Mouse (Mus musculus) erythroblast, embryonic 14.5 days (primary cell): ENCODE measurements around the gene Sema3d. TPM values are rescaled to one million over a fixed set of nuclear protein-coding genes. Genes with fewer than 3 reads are reported as not detected.

Experiments used
- H3K27me3 ChIP-seq: 2 replicates; pipeline ENCODE4 v1.6.1; 2012; ENCODE audit warnings: inconsistent platforms; ENCODE audit not compliant: control insufficient read depth
- H3K36me3 ChIP-seq: 2 replicates; pipeline ENCODE4 v1.6.1; 2012; ENCODE audit warnings: mild to moderate bottlenecking, inconsistent platforms; ENCODE audit not compliant: control insufficient read depth
- H3K4me1 ChIP-seq: 2 replicates; pipeline ENCODE4 v1.6.1; 2012; ENCODE audit warnings: inconsistent platforms; ENCODE audit not compliant: control insufficient read depth
- H3K4me3 ChIP-seq: replicated peaks from 2 replicates; pipeline ENCODE3; 2012; ENCODE audit warnings: moderate library complexity, mild to moderate bottlenecking, inconsistent platforms
- H3K9me3 ChIP-seq: 2 replicates; pipeline ENCODE4 v1.6.1; 2012; ENCODE audit warnings: low read length, inconsistent platforms, mixed read lengths; ENCODE audit not compliant: control insufficient read depth
- GATA1 ChIP-seq: IDR thresholded peaks from 2 replicates; pipeline ENCODE4 v1.6.1; 2012; ENCODE audit warnings: low read length, inconsistent platforms, mixed read lengths
- TAL1 ChIP-seq: IDR thresholded peaks from 3 replicates; pipeline ENCODE4 v1.6.1; 2012; ENCODE audit warnings: low read length, inconsistent platforms, mixed read lengths
- polyA plus RNA-seq: library from polyadenylated mRNA; stranded (reverse); fragments of >175 nt; gene quantifications from 2 replicates; pipeline ENCODE4 v1.2.3, GENCODE M21; 2012

Gene Sema3d
- polyA plus RNA-seq, 1 experiment: not detected

DNA sequence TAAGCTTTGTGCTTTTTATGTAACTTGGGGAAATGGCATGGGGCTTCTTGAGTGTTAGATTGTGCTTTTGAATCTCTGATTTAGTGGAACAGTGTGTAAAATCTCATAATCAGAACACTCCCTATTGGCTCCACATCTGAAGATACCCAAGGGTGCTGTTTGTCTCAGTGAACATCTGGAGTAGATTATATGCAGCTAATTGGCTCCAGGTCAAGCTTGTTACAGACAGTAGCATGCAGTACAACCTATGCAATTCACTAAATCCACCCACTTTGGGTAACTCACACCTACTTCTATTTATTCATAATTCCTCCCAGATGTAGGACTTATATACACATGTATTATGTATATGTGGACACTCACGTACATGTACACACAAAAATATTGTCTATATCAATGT, 58.6 kb downstream of the Sema3d start:
- no peaks in the 10 kb centered on the region for H3K27me3 ChIP-seq
- H3K36me3 ChIP-seq: no peaks in the 10 kb centered on the region
- H3K4me3 ChIP-seq: no peak overlapping the region
- no peaks in the 10 kb centered on the region for H3K4me1 ChIP-seq
- H3K9me3 ChIP-seq: no peaks in the 10 kb centered on the region
- TF ChIP-seq GATA1 (no peak), TAL1 (no peak)

DNA sequence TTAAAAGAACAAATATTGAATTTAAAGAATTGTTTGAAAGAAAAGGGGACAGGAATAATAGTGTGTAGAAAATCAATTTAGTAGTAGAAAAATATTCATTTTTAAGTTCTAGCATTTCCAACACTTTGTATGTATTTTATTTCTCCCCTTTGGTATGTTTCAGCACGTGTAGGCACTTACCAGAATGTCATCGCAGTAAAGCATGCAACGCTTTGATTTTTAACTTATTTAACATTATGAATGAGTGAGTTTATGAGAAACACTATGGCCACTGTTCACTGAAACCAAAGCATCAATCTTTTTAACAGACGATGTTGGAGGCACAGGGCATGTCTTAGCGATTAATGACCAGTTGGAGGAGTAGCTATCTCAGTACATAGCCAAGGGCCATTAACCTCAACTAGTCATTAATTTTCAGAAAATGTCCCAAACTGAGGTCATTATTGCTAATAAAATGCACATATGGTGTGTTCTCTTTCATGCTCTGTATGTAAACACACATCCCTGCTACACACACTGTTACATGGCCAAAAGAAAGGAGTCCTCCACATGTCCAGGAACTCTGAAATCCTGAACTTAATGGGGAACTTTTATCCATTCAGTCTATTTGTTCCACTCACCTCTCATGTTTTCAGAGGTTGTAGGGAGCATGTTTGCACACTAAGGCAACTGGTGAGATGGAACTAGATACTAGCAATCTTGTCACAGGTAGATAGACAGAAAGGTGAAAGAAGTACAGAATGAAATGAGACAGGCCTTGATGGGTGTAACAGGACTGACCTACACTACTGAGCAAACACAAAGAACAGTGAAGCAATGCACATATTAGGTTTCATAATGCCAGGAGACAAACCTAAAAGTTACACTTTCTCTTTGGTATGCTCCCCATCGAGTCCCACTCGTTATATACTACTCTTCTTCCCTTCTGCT, 59.3 kb downstream of the Sema3d start:
- no peaks in the 10 kb centered on the region for H3K27me3 ChIP-seq
- TF ChIP-seq TAL1: no peak
- TF ChIP-seq GATA1: no peak
- H3K4me3 ChIP-seq: no peak overlapping the region
- no peaks in the 10 kb centered on the region for H3K4me1 ChIP-seq
- H3K36me3 ChIP-seq: no peaks in the 10 kb centered on the region
- H3K9me3 ChIP-seq: no peaks in the 10 kb centered on the region

DNA sequence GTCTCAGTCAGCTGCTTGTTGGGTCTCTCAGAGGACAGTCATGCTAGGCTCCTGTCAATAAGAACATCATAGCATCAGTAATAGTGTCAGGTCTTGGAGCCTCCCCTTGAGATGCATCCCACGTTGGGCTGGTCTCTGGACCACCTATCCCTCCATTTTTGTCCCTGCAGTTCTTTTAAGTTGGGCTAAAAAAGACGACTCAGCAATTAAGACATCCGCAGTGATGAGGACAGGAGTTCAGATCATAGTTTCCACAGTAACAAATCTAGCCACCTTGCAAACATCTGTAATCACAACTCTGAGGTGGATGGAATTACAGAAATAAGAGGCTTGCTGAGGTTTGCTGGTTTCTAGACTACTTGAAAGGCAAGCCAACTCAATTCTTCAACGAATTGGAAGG, 67.9 kb downstream of the Sema3d start:
- no peaks in the 10 kb centered on the region for H3K4me1 ChIP-seq
- H3K9me3 ChIP-seq: no peaks in the 10 kb centered on the region
- no peaks in the 10 kb centered on the region for H3K36me3 ChIP-seq
- TF ChIP-seq GATA1: no peak
- no peak for TF ChIP-seq TAL1
- H3K4me3 ChIP-seq: no peak overlapping the region
- no peaks in the 10 kb centered on the region for H3K27me3 ChIP-seq

DNA sequence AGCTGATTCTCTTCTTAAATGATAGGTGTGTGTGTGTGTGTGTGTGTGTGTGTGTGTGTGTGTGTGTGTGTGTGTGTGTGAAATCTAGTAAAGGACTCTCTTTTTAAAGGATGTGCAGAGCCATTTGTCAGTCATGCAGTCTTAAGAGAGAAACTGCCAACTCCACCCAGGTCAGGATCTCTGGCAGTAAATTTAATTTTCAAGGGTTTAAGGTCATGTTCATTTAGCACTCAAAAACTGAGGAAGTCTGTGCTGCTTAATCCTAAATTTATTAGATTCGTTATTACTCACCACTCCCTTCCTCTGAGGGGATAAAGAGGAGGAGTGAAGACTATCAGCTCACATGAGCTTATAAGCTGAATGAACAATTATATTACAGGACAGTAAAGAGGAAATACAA, 71.8 kb downstream of the Sema3d start:
- H3K4me3 ChIP-seq: no peak overlapping the region
- TF ChIP-seq GATA1 (no peak), TAL1 (no peak)

DNA sequence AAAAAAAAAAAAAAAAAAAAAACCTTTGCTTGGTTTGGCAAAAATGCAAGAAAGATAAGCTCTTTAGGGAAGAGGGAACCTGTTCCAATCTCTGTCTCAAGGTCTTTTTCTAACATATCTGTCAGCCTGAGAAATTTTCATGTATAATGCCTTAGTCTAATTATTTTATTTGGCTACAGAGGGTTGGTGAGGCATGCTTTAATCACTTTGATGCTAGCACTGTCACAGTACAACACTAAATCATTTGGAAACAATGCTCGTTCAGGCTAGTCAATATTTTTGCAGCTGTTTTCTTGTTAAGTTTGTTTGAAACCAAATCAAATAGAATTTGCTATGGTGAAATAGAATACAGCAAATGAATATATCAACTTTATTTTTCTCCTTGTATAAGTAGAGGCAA, 74.3 kb downstream of the Sema3d start:
- Histone ChIP-seq H3K9me3 (no peaks in the 10 kb centered on the region), H3K4me1 (no peaks in the 10 kb centered on the region), H3K27me3 (no peaks in the 10 kb centered on the region), H3K4me3 (no peak overlapping the region), H3K36me3 (no peaks in the 10 kb centered on the region)
- TF ChIP-seq TAL1 (no peak), GATA1 (no peak)

More for the DNA sequence above, 71.8 kb downstream of the Sema3d start:
- Histone ChIP-seq H3K4me1 (no peaks in the 10 kb centered on the region), H3K36me3 (no peaks in the 10 kb centered on the region), H3K9me3 (no peaks in the 10 kb centered on the region), H3K27me3 (no peaks in the 10 kb centered on the region)

DNA sequence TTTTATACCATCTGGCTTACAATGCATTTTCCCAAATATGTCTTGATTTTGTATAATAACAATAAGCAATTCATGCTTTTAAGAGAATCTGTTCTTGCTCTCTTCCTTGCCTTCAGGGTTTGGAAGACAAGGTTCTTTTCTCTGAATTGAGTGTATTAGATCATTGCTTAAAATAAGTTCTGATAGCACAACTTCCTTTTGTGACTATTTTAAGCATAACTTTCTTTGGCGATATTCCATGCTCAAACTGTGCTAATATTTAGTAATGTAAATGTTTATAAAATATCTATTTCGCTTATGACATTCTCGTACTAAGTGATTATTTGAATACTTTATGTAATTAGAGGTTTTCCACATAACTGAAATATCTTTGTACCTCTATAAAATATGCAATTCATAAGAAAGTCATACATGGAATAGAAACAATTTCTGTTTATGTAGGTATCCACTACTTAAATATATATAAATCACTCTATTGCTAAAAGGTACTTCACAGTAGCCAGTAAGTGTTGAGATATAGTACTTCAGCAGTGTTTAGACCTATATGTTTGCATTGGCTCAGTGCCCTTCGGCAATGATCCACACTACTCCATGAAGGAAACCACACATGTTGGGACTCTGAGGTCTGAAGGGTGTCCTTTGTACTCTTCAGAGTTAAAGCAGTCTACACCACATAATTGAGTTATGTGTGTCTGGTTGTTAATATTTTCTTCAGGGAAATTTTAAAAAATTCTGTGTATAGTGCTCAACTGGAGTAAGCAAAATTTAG, 84.6 kb downstream of the Sema3d start:
- no peaks in the 10 kb centered on the region for H3K9me3 ChIP-seq
- TF ChIP-seq TAL1 (no peak), GATA1 (no peak)

DNA sequence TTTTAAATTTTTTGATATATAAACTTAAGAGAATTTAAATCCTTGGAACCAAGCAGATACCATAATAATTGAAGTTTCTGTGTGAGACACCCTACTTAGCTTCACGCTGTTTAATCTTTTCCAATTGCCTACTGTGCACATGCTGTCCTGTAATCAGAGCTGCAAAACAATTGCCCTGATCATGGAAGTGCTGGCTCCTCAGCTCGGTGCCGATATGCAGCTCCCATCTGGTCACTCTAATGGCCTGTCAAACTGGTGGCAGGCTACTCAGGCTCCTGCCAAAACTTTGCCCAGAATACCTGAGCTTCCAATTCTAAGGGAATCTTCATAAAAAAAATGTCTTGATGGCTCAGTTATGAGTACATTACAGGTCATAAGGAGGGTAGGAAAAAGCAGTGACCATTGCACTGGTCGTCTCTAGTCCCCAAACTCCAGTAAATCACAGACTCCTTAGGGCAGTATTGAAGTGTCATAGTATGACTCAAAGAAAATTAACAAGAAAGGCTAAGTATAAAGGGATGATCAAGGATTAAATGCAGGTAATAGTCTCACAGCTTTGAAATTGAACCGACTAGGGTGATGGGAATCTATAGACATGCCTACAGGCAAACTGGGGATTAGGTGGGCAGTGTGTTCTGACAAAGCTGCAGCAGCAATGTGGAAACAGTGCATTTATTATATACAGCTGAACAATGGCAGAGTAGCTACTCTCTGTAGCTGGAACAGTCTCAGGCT, 91.9 kb downstream of the Sema3d start:
- no peaks in the 10 kb centered on the region for H3K36me3 ChIP-seq
- no peaks in the 10 kb centered on the region for H3K4me1 ChIP-seq
- TF ChIP-seq GATA1 (no peak), TAL1 (no peak)
- no peak overlapping the region for H3K4me3 ChIP-seq
- no peaks in the 10 kb centered on the region for H3K27me3 ChIP-seq
- H3K9me3 ChIP-seq: no peaks in the 10 kb centered on the region

More for the DNA sequence above, 84.6 kb downstream of the Sema3d start:
- H3K36me3 ChIP-seq: no peaks in the 10 kb centered on the region
- H3K4me1 ChIP-seq: no peaks in the 10 kb centered on the region
- no peaks in the 10 kb centered on the region for H3K27me3 ChIP-seq
- no peak overlapping the region for H3K4me3 ChIP-seq

DNA sequence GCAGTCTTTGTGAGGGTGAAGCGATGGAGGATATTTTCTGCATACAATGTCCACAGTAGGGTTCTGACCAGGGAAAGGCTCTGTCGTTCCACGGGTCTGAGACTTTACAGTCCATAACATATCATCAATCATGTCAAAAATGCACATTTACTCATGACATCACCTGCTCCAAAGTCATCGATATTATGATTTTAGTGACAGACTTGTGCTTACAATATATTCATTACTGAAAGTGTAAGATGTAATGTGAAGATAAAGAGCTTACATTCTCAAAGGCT, 92.4 kb downstream of the Sema3d start:
- Histone ChIP-seq H3K4me3 (no peak overlapping the region), H3K27me3 (no peaks in the 10 kb centered on the region), H3K36me3 (no peaks in the 10 kb centered on the region), H3K9me3 (no peaks in the 10 kb centered on the region), H3K4me1 (no peaks in the 10 kb centered on the region)
- TF ChIP-seq GATA1 (no peak), TAL1 (no peak)

DNA sequence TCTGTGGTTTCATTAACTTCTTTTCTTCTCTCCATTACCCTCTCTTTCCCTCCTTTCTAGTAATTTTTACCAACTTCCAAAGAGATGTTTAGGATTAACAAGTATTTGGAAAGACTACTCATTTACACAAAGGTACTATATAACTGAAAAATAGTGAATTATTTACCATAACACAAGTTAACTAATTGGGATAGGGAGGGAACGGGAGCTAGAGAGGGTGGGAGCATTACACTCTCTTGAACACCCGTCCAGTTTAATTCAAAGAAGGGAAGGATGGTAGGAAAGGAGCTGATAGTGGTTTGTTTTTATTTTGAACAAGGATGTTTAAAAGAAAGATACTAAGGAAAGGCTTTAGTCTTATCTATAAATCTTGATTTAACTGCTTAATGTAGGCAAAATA, 104.7 kb downstream of the Sema3d start:
- H3K36me3 ChIP-seq: no peaks in the 10 kb centered on the region

More for the DNA sequence above, 104.7 kb downstream of the Sema3d start:
- H3K9me3 ChIP-seq: no peaks in the 10 kb centered on the region
- H3K4me1 ChIP-seq: no peaks in the 10 kb centered on the region
- H3K27me3 ChIP-seq: no peaks in the 10 kb centered on the region
- TF ChIP-seq TAL1 (no peak), GATA1 (no peak)
- no peak overlapping the region for H3K4me3 ChIP-seq
